Mouse (Mus musculus): ENCODE data around the gene Prr14l.
A peak's percentile ranks its signal among the peaks of the same experiment; 100 is the strongest.
"Not testable (repeated sequence)": the region's sequence is repeated elsewhere in the genome, so short reads cannot be mapped to it uniquely, and the experiment has no call there.

The Prr14l gene

GRCm38 (mm10) chr5:32853731-32854507 lies at the start of gene Prr14l:
Gene Prr14l, minus strand, starts transcription at chr5:32854256.
- peak; percentile 99 for DNase-seq (ENCODE audit: low read depth)

GRCm38 (mm10) chr5:32886739-32887138 lies 32.7 kb upstream of the Prr14l start:
- no peak for DNase-seq (ENCODE audit: low read depth)

GRCm38 (mm10) chr5:32872346-32872745 lies 18.3 kb upstream of the Prr14l start:
- DNase-seq (ENCODE audit: low read depth), result no peak

GRCm38 (mm10) chr5:32869389-32870024 lies 15.5 kb upstream of the Prr14l start:
- no peak for DNase-seq (ENCODE audit: low read depth)

GRCm38 (mm10) chr5:32863253-32864228 lies 9.5 kb upstream of the Prr14l start, which contains the start of gene Depdc5:
Gene Depdc5, plus strand, starts transcription at chr5:32863701.
- DNase-seq (ENCODE audit: low read depth), result peak; percentile 97

GRCm38 (mm10) chr5:32862469-32863132 lies 8.5 kb upstream of the Prr14l start:
- DNase-seq (ENCODE audit: low read depth), result peak; percentile 61

GRCm38 (mm10) chr5:32861082-32861481 lies 7.0 kb upstream of the Prr14l start:
- no peak for DNase-seq (ENCODE audit: low read depth)

- peak; percentile 69 for DNase-seq (ENCODE audit: low read depth)
Measured at GRCm38 (mm10) chr5:32857781-32858220, 3.7 kb upstream of the Prr14l start.

GRCm38 (mm10) chr5:32855274-32855673 lies 1.2 kb upstream of the Prr14l start:
- DNase-seq (ENCODE audit: low read depth), result not testable (repeated sequence)

GRCm38 (mm10) chr5:32854818-32855217 lies 762 bp upstream of the Prr14l start:
- DNase-seq (ENCODE audit: low read depth), result no peak

GRCm38 (mm10) chr5:32852026-32852425 lies 2.0 kb downstream of the Prr14l start:
- DNase-seq (ENCODE audit: low read depth), result no peak

GRCm38 (mm10) chr5:32849580-32849979 lies 4.5 kb downstream of the Prr14l start:
- DNase-seq (ENCODE audit: low read depth), result not testable (repeated sequence)

GRCm38 (mm10) chr5:32849178-32849577 lies 4.9 kb downstream of the Prr14l start:
- DNase-seq (ENCODE audit: low read depth), result no peak

GRCm38 (mm10) chr5:32840029-32840428 lies 14.0 kb downstream of the Prr14l start:
- DNase-seq (ENCODE audit: low read depth), result no peak

- DNase-seq (ENCODE audit: low read depth), result no peak
Measured at GRCm38 (mm10) chr5:32836976-32837375, 17.1 kb downstream of the Prr14l start.

- DNase-seq (ENCODE audit: low read depth), result no peak
Measured at GRCm38 (mm10) chr5:32834497-32834896, 19.6 kb downstream of the Prr14l start.

- DNase-seq (ENCODE audit: low read depth), result no peak
Measured at GRCm38 (mm10) chr5:32830054-32830453, 24.0 kb downstream of the Prr14l start.

- not testable (repeated sequence) for DNase-seq (ENCODE audit: low read depth)
Measured at GRCm38 (mm10) chr5:32828766-32829165, 25.3 kb downstream of the Prr14l start.

GRCm38 (mm10) chr5:32827009-32827408 lies 27.0 kb downstream of the Prr14l start, which contains the start of gene Gm20671:
Gene Gm20671, minus strand, starts transcription at chr5:32827109.
- DNase-seq (ENCODE audit: low read depth), result no peak

GRCm38 (mm10) chr5:32820471-32820870 lies 33.6 kb downstream of the Prr14l start:
- no peak for DNase-seq (ENCODE audit: low read depth)

GRCm38 (mm10) chr5:32815396-32815795 lies 38.7 kb downstream of the Prr14l start:
- DNase-seq (ENCODE audit: low read depth), result no peak

All from NIH3T3 (cell line).